Mouse (Mus musculus): ENCODE results near the gene Fpgs. TPM values are rescaled to one million over a fixed set of nuclear protein-coding genes. Genes with fewer than 3 reads are reported as not detected.

Gene Fpgs
- polyA plus RNA-seq, 1 experiment, result 19.7 TPM

- TF ChIP-seq CTCF (IDR thresholded peaks at IDR 0.05; ENCODE audit: borderline replicate concordance, insufficient read depth, low read depth, low read length) (no peak), POLR2A (IDR thresholded peaks at IDR 0.05; ENCODE audit: borderline replicate concordance, insufficient read depth, low read length) (no peak)
- H3K27me3 ChIP-seq (ENCODE audit: control insufficient read depth, insufficient read depth, low read length), result no peaks in the 10 kb centered on the region
- H3K27ac ChIP-seq (ENCODE audit: insufficient read depth, low read length), result no peak overlapping the region
- H3K4me1 ChIP-seq (ENCODE audit: control insufficient read depth, insufficient read depth, low read length), result no peaks in the 10 kb centered on the region; the same call in 1 of the 2 replicates
- DNase-seq, result no peak
- 92% methylated on average over 8 of the region's 8 CpGs for WGBS
- H3K4me3 ChIP-seq (replicated peaks; ENCODE audit: insufficient read depth, low read depth, low read length), result no peak overlapping the region
These were observed 59.0 kb downstream of the Fpgs start for GRCm38 (mm10) chr2:32644799-32645475.

GRCm38 (mm10) chr2:32644083-32644482 lies 59.9 kb downstream of the Fpgs start:
- WGBS, result 94% methylated on average over 9 of the region's 9 CpGs
- Histone ChIP-seq H3K4me1 (ENCODE audit: control insufficient read depth, insufficient read depth, low read length) (no peaks in the 10 kb centered on the region; the same call in 1 of the 2 replicates), H3K27ac (ENCODE audit: insufficient read depth, low read length) (no peak overlapping the region), H3K27me3 (ENCODE audit: control insufficient read depth, insufficient read depth, low read length) (no peaks in the 10 kb centered on the region), H3K4me3 (replicated peaks; ENCODE audit: insufficient read depth, low read depth, low read length) (no peak overlapping the region)
- TF ChIP-seq CTCF (IDR thresholded peaks at IDR 0.05; ENCODE audit: borderline replicate concordance, insufficient read depth, low read depth, low read length), result no peak
- no peak for TF ChIP-seq POLR2A (IDR thresholded peaks at IDR 0.05; ENCODE audit: borderline replicate concordance, insufficient read depth, low read length)
- no peak for DNase-seq

GRCm38 (mm10) chr2:32642813-32643212 lies 61.1 kb downstream of the Fpgs start:
- H3K4me1 ChIP-seq (ENCODE audit: control insufficient read depth, insufficient read depth, low read length), result no peaks in the 10 kb centered on the region; the same call in 1 of the 2 replicates
- 36% methylated on average over 7 of the region's 7 CpGs for WGBS
- no peak for DNase-seq
- no peak for TF ChIP-seq POLR2A (IDR thresholded peaks at IDR 0.05; ENCODE audit: borderline replicate concordance, insufficient read depth, low read length)
- no peak for TF ChIP-seq CTCF (IDR thresholded peaks at IDR 0.05; ENCODE audit: borderline replicate concordance, insufficient read depth, low read depth, low read length)
- no peak overlapping the region for H3K27ac ChIP-seq (ENCODE audit: insufficient read depth, low read length)
- no peaks in the 10 kb centered on the region for H3K27me3 ChIP-seq (ENCODE audit: control insufficient read depth, insufficient read depth, low read length)
- no peak overlapping the region for H3K4me3 ChIP-seq (replicated peaks; ENCODE audit: insufficient read depth, low read depth, low read length)

GRCm38 (mm10) chr2:32641810-32642209 lies 62.1 kb downstream of the Fpgs start:
- Histone ChIP-seq H3K27me3 (ENCODE audit: control insufficient read depth, insufficient read depth, low read length) (no peaks in the 10 kb centered on the region), H3K4me3 (replicated peaks; ENCODE audit: insufficient read depth, low read depth, low read length) (no peak overlapping the region), H3K27ac (ENCODE audit: insufficient read depth, low read length) (no peak overlapping the region), H3K4me1 (ENCODE audit: control insufficient read depth, insufficient read depth, low read length) (no peaks in the 10 kb centered on the region; the same call in 1 of the 2 replicates)
- TF ChIP-seq CTCF (IDR thresholded peaks at IDR 0.05; ENCODE audit: borderline replicate concordance, insufficient read depth, low read depth, low read length) (no peak), POLR2A (IDR thresholded peaks at IDR 0.05; ENCODE audit: borderline replicate concordance, insufficient read depth, low read length) (no peak)
- DNase-seq, result no peak
- 84% methylated on average over 5 of the region's 5 CpGs for WGBS

GRCm38 (mm10) chr2:32640550-32641051 lies 63.3 kb downstream of the Fpgs start:
- WGBS, result 69% methylated on average over 6 of the region's 6 CpGs
- H3K27ac ChIP-seq (ENCODE audit: insufficient read depth, low read length), result no peak overlapping the region
- no peak overlapping the region for H3K4me3 ChIP-seq (replicated peaks; ENCODE audit: insufficient read depth, low read depth, low read length)
- no peaks in the 10 kb centered on the region; the same call in 1 of the 2 replicates for H3K4me1 ChIP-seq (ENCODE audit: control insufficient read depth, insufficient read depth, low read length)
- TF ChIP-seq CTCF (IDR thresholded peaks at IDR 0.05; ENCODE audit: borderline replicate concordance, insufficient read depth, low read depth, low read length), result no peak
- no peak for TF ChIP-seq POLR2A (IDR thresholded peaks at IDR 0.05; ENCODE audit: borderline replicate concordance, insufficient read depth, low read length)
- DNase-seq, result no peak
- no peaks in the 10 kb centered on the region for H3K27me3 ChIP-seq (ENCODE audit: control insufficient read depth, insufficient read depth, low read length)

- Histone ChIP-seq H3K4me3 (replicated peaks; ENCODE audit: insufficient read depth, low read depth, low read length) (no peak overlapping the region), H3K27me3 (ENCODE audit: control insufficient read depth, insufficient read depth, low read length) (no peaks in the 10 kb centered on the region), H3K27ac (ENCODE audit: insufficient read depth, low read length) (no peak overlapping the region), H3K4me1 (ENCODE audit: control insufficient read depth, insufficient read depth, low read length) (no peaks in the 10 kb centered on the region; the same call in 1 of the 2 replicates)
- TF ChIP-seq CTCF (IDR thresholded peaks at IDR 0.05; ENCODE audit: borderline replicate concordance, insufficient read depth, low read depth, low read length) (no peak), POLR2A (IDR thresholded peaks at IDR 0.05; ENCODE audit: borderline replicate concordance, insufficient read depth, low read length) (no peak)
- WGBS, result 97% methylated on average over 1 of the region's 1 CpGs
- no peak for DNase-seq
These were observed 64.3 kb downstream of the Fpgs start for GRCm38 (mm10) chr2:32639632-32640031.

- H3K4me3 ChIP-seq (replicated peaks; ENCODE audit: insufficient read depth, low read depth, low read length), result no peak overlapping the region
- DNase-seq, result no peak
- 40% methylated on average over 11 of the region's 11 CpGs for WGBS
These were observed 66.1 kb downstream of the Fpgs start for GRCm38 (mm10) chr2:32637778-32638281.

GRCm38 (mm10) chr2:32636617-32637016 lies 67.3 kb downstream of the Fpgs start:
- H3K27ac ChIP-seq (ENCODE audit: insufficient read depth, low read length), result no peak overlapping the region
- H3K27me3 ChIP-seq (ENCODE audit: control insufficient read depth, insufficient read depth, low read length), result no peaks in the 10 kb centered on the region
- H3K4me1 ChIP-seq (ENCODE audit: control insufficient read depth, insufficient read depth, low read length), result peaks cover 19% of the 10 kb centered on the region
- DNase-seq, result no peak
- TF ChIP-seq CTCF (IDR thresholded peaks at IDR 0.05; ENCODE audit: borderline replicate concordance, insufficient read depth, low read depth, low read length), result no peak
- no peak for TF ChIP-seq POLR2A (IDR thresholded peaks at IDR 0.05; ENCODE audit: borderline replicate concordance, insufficient read depth, low read length)
- H3K4me3 ChIP-seq (replicated peaks; ENCODE audit: insufficient read depth, low read depth, low read length), result no peak overlapping the region
- WGBS, result 93% methylated on average over 7 of the region's 7 CpGs

More at GRCm38 (mm10) chr2:32637778-32638281, 66.1 kb downstream of the Fpgs start:
- Histone ChIP-seq H3K4me1 (ENCODE audit: control insufficient read depth, insufficient read depth, low read length) (peaks cover 8% of the 10 kb centered on the region), H3K27ac (ENCODE audit: insufficient read depth, low read length) (no peak overlapping the region), H3K27me3 (ENCODE audit: control insufficient read depth, insufficient read depth, low read length) (no peaks in the 10 kb centered on the region)
- no peak for TF ChIP-seq POLR2A (IDR thresholded peaks at IDR 0.05; ENCODE audit: borderline replicate concordance, insufficient read depth, low read length)
- TF ChIP-seq CTCF (IDR thresholded peaks at IDR 0.05; ENCODE audit: borderline replicate concordance, insufficient read depth, low read depth, low read length), result no peak
